Comparison of ENCODE assay signal across 8 mouse cellular contexts in the genomic region with DNA sequence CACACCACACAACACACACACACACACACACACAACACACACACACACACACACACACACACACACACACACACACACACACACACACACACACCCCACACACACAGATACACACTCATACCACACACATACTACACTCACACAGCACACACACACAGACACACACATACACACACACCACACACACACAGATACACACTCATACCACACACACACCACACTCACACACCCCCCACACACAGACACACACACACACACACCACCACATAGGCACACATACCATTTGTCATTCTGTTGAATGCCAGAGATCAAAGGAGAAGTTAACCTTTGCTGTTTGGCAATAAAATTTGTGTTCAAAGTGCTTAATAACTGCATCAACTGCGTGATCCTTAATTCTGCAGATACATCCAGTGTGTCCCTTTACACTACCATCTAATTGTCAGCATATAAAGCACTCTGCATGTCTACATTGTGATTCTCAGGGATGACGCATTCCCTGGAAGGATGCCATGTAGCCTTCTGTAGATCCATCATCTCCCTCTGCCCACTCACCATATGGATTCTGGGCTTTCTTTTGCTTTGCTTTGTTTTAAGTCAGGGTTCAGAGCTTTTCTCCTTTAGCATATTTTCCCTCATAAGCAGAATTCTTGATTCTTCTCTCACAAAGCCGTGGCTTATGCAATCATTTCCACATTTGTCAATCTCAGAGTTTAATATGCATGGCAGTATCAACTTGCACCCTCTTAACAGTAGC.
A peak's percentile ranks its signal among the peaks of the same experiment; 100 is the strongest.
DNase-seq lines count a peak whose midpoint lies in the region; ATAC-seq and TF ChIP-seq lines count a peak whose summit lies in the region.

No protein-coding gene starts in this region.

- DNase-seq in cerebellum, postnatal 36 days = peak; percentile 10 to 18
- DNase-seq in cerebellum, adult 11 months = no peak
- peak; percentile 89 for DNase-seq in lung, embryonic 14.5 days
- DNase-seq in lung, postnatal 25 days (ENCODE audit: low spot score) = no peak
- DNase-seq in layer of hippocampus, adult 9-10 months (ENCODE audit: low spot score) = peak; percentile 80
- peak; percentile 76 to 89 for DNase-seq in right cerebral cortex, postnatal 36 days (ENCODE audit: low spot score in 2 of 2)
- DNase-seq in urinary bladder, postnatal 10 days (ENCODE audit: low spot score) = no peak

- no peaks in the 10 kb centered on the region for H3K36me3 ChIP-seq in lung, embryonic 14.5 days (ENCODE audit: insufficient read depth)

- no peaks in the 10 kb centered on the region for H3K9me3 ChIP-seq in lung, embryonic 14.5 days (ENCODE audit: low read depth, low read length)

- peak overlapping the region; percentile 18; the same call in 1 of the 2 replicates for H3K4me3 ChIP-seq in lung, embryonic 14.5 days (ENCODE audit: low read depth, low read length)

- H3K27ac ChIP-seq in lung, embryonic 14.5 days (ENCODE audit: low read depth) = peak overlapping the region; percentile 78

- peak; percentile 82 for ATAC-seq in lung, embryonic 14.5 days (ENCODE audit: insufficient read depth)
- no peak for ATAC-seq in monocyte, adult 5-6 weeks (replicated peaks; ENCODE audit: insufficient number of reproducible peaks, low FRiP score, low TSS enrichment, poor library complexity, severe bottlenecking)

- WGBS in lung, embryonic 14.5 days = 18% methylated on average over 3 of the region's 3 CpGs

- H3K4me1 ChIP-seq in lung, embryonic 14.5 days (ENCODE audit: insufficient read depth) = peaks cover 23% of the 10 kb centered on the region

- peak overlapping the region; percentile 49 for H3K4me2 ChIP-seq in lung, embryonic 14.5 days

- TF ChIP-seq CTCF in lung, embryonic 14.5 days (IDR thresholded peaks at IDR 0.05; ENCODE audit: low read depth) = no peak

- H3K9ac ChIP-seq in lung, embryonic 14.5 days = peak overlapping the region; percentile 18; the same call in 1 of the 2 replicates

- H3K27me3 ChIP-seq in lung, embryonic 14.5 days (ENCODE audit: insufficient read depth, low read length) = no peaks in the 10 kb centered on the region

Comparison
In these comparisons a context has a peak if more than half of its experiments do, and no peak if none do; other contexts are left out.
1. DNase-seq: peak in cerebellum, postnatal 36 days (2 of 2), lung, embryonic 14.5 days (single experiment), layer of hippocampus, adult 9-10 months (single experiment) and right cerebral cortex, postnatal 36 days (2 of 2); none in cerebellum, adult 11 months (single experiment), lung, postnatal 25 days (single experiment) and urinary bladder, postnatal 10 days (single experiment).